Mouse (Mus musculus): ENCODE data around the gene Abcb10. TPM values are rescaled to one million over a fixed set of nuclear protein-coding genes. Genes with fewer than 3 reads are reported as not detected.
"Not testable (repeated sequence)": the region's sequence is repeated elsewhere in the genome, so short reads cannot be mapped to it uniquely, and the experiment has no call there.

Gene Abcb10
- 20.5 and 22.2 TPM in 2 replicates for polyA plus RNA-seq (2014; fragmentation: Nextera tagmentation; extraction: Ambion mirVana)

DNA sequence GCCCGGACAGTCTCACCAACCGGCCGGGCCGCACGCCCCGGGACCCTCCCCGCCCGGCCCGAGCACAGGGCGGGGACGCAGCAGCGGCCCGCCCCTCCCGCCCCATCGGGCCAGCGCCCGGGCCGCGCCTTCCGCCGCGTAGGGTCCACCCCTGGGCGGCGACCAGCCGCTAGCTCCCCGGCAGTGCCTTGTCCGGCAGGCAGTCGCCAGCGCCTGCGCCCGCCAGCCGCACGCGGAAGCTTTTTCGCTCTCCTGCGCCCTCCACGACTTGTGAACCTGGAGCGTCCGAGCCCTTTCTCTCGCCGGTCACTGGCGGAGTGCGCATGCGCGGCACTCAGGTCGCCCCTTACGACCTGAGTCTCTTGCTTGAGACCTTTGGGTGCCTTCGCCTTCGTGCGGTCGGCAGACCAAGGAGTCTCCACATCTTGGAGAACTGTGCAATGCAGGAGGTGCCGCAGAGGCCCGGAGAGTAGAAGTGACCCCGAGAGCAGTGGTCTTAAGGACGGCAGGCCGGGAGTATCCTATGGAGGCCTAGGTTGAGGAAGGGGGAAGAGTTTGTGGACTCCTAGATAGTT, at the start of gene Abcb10:
Abcb10 (minus strand) TSS at position 297 of the 575 bp plus-strand sequence.
- WGBS: under 1% methylated on average over 55 of the region's 56 CpGs
- peak; percentile 94 for ATAC-seq (replicated peaks; ENCODE audit: low FRiP score, low TSS enrichment, low read depth)

GRCm38 (mm10) chr8:124027831-124028230, 44.9 kb upstream of the Abcb10 start:
- Histone ChIP-seq H3K9ac (ENCODE audit: low read length) (no peak overlapping the region), H3K36me3 (ENCODE audit: control insufficient read depth, insufficient read depth, low read length) (peaks cover 72% of the 10 kb centered on the region), H3K4me3 (ENCODE audit: low read depth, low read length) (no peak overlapping the region), H3K4me2 (ENCODE audit: low read length) (no peak overlapping the region), H3K27me3 (replicated peaks; ENCODE audit: control insufficient read depth, insufficient read depth, low read length) (no peaks in the 10 kb centered on the region), H3K4me1 (replicated peaks; ENCODE audit: control insufficient read depth, insufficient read depth, low read length) (no peaks in the 10 kb centered on the region), H3K27ac (ENCODE audit: low read depth) (no peak overlapping the region), H3K9me3 (ENCODE audit: control insufficient read depth, low read length) (no peaks in the 10 kb centered on the region)
- no peak for DNase-seq (ENCODE audit: low spot score)
- ATAC-seq (replicated peaks; ENCODE audit: low FRiP score, low TSS enrichment, low read depth): no peak
- 85% methylated on average over 6 of the region's 6 CpGs for WGBS

More for the DNA sequence above, at the start of gene Abcb10:
- H3K4me1 ChIP-seq (replicated peaks; ENCODE audit: control insufficient read depth, insufficient read depth, low read length): peaks cover 26% of the 10 kb centered on the region
- H3K9me3 ChIP-seq (ENCODE audit: control insufficient read depth, low read length): no peaks in the 10 kb centered on the region
- H3K4me3 ChIP-seq (ENCODE audit: low read depth, low read length): peak within 1 kb of the TSS; percentile 82
- no peaks in the 10 kb centered on the region for H3K27me3 ChIP-seq (replicated peaks; ENCODE audit: control insufficient read depth, insufficient read depth, low read length)
- H3K4me2 ChIP-seq (ENCODE audit: low read length): peak within 1 kb of the TSS; percentile 84
- peak; percentile 92 for DNase-seq (ENCODE audit: low spot score)
- H3K9ac ChIP-seq (ENCODE audit: low read length): peak within 1 kb of the TSS; percentile 70
- peak within 1 kb of the TSS; percentile 91 for H3K27ac ChIP-seq (ENCODE audit: low read depth)
- H3K36me3 ChIP-seq (ENCODE audit: control insufficient read depth, insufficient read depth, low read length): no peaks in the 10 kb centered on the region

- WGBS: 82% methylated on average over 2 of the region's 2 CpGs
- not testable (repeated sequence) for H3K9me3 ChIP-seq (ENCODE audit: control insufficient read depth, low read length); H3K27me3 ChIP-seq (replicated peaks; ENCODE audit: control insufficient read depth, insufficient read depth, low read length); H3K27ac ChIP-seq (ENCODE audit: low read depth); H3K4me2 ChIP-seq (ENCODE audit: low read length); H3K4me1 ChIP-seq (replicated peaks; ENCODE audit: control insufficient read depth, insufficient read depth, low read length); H3K9ac ChIP-seq (ENCODE audit: low read length); DNase-seq (ENCODE audit: low spot score); H3K4me3 ChIP-seq (ENCODE audit: low read depth, low read length); ATAC-seq (replicated peaks; ENCODE audit: low FRiP score, low TSS enrichment, low read depth)
- H3K36me3 ChIP-seq (ENCODE audit: control insufficient read depth, insufficient read depth, low read length): peaks cover 65% of the 10 kb centered on the region
These were observed 43.3 kb upstream of the Abcb10 start for GRCm38 (mm10) chr8:124026265-124026664.

DNA sequence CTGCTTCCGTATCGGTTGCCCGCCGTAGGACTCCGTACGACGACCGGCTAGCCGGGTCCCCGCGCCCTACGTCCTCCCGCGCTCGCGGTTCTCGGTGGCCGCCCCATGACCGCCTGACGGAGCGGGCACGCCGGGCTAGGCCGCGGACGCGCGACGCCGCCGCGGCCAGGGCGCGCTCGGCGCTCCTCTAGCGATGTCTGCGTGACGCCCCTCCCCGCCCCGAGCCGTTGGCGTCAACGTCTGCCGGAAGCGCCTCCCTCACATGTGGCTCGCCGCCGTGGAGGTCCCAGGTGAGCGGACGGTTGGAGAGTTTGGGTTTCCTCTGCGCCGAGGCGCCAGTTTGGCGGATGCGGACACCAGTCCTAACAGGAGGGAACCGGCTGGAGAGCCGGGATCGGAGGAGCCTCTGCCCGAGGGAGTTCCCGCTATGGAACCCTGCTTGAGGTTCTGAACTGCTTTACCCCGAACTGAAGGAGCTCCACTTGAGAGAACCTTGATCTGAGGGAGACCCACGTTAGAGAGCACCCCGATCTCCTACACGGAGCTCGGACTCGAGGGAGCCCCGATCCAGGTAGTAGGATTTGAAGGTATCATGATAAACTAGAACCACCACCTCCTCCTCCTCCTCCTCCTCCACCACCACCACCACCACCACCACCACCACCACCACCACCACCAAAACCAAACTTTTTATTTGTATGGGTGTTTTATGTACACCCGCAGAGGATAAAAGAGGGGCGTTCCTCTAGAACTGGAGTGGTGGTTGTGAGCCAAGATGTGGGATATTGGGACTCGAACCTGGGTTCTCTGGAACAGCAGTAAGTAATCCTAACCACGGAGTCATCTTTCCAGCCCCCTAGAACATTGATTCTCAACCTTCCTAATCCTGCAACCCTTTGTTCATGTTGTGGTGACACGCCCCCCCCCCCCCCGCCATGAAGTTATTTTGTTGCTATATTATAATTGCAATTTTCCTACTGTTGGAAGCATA, 38.6 kb upstream of the Abcb10 start, which contains the start of the genes Taf5l and Urb2:
Taf5l (minus strand) TSS at position 161 of the 991 bp plus-strand sequence.
Urb2 (plus strand) TSS at position 272 of the 991 bp plus-strand sequence.
- under 1% methylated on average over 65 of the region's 74 CpGs for WGBS
- H3K27me3 ChIP-seq (replicated peaks; ENCODE audit: control insufficient read depth, insufficient read depth, low read length): no peaks in the 10 kb centered on the region
- peak; percentile 96 for DNase-seq (ENCODE audit: low spot score)
- H3K27ac ChIP-seq (ENCODE audit: low read depth): peak within 1 kb of the TSS; percentile 88
- H3K4me1 ChIP-seq (replicated peaks; ENCODE audit: control insufficient read depth, insufficient read depth, low read length): peaks cover 19% of the 10 kb centered on the region
- H3K4me3 ChIP-seq (ENCODE audit: low read depth, low read length): peak within 1 kb of the TSS; percentile 92
- peaks cover 25% of the 10 kb centered on the region for H3K36me3 ChIP-seq (ENCODE audit: control insufficient read depth, insufficient read depth, low read length)
- peak within 1 kb of the TSS; percentile 89 for H3K9ac ChIP-seq (ENCODE audit: low read length)
- peak within 1 kb of the TSS; percentile 78 for H3K4me2 ChIP-seq (ENCODE audit: low read length)
- H3K9me3 ChIP-seq (ENCODE audit: control insufficient read depth, low read length): no peaks in the 10 kb centered on the region
- ATAC-seq (replicated peaks; ENCODE audit: low FRiP score, low TSS enrichment, low read depth): peak; percentile 95

- peak overlapping the region; percentile 78 for H3K4me2 ChIP-seq (ENCODE audit: low read length)
- H3K36me3 ChIP-seq (ENCODE audit: control insufficient read depth, insufficient read depth, low read length): peaks cover 18% of the 10 kb centered on the region
- ATAC-seq (replicated peaks; ENCODE audit: low FRiP score, low TSS enrichment, low read depth) (peak; percentile 90), DNase-seq (ENCODE audit: low spot score) (peak; percentile 83)
- H3K27ac ChIP-seq (ENCODE audit: low read depth): peak overlapping the region; percentile 88
- no peaks in the 10 kb centered on the region for H3K27me3 ChIP-seq (replicated peaks; ENCODE audit: control insufficient read depth, insufficient read depth, low read length)
- peaks cover 19% of the 10 kb centered on the region for H3K4me1 ChIP-seq (replicated peaks; ENCODE audit: control insufficient read depth, insufficient read depth, low read length)
- H3K9me3 ChIP-seq (ENCODE audit: control insufficient read depth, low read length): no peaks in the 10 kb centered on the region
- WGBS: 1% methylated on average over 71 of the region's 87 CpGs
- H3K4me3 ChIP-seq (ENCODE audit: low read depth, low read length): peak overlapping the region; percentile 92
- H3K9ac ChIP-seq (ENCODE audit: low read length): peak overlapping the region; percentile 89
These were observed 37.7 kb upstream of the Abcb10 start for GRCm38 (mm10) chr8:124020439-124021236.

- peaks cover 19% of the 10 kb centered on the region for H3K4me1 ChIP-seq (replicated peaks; ENCODE audit: control insufficient read depth, insufficient read depth, low read length)
- peak overlapping the region; percentile 27; the same call in 1 of the 2 replicates for H3K27ac ChIP-seq (ENCODE audit: low read depth)
- peak overlapping the region; percentile 92 for H3K4me3 ChIP-seq (ENCODE audit: low read depth, low read length)
- ATAC-seq (replicated peaks; ENCODE audit: low FRiP score, low TSS enrichment, low read depth) (no peak), DNase-seq (ENCODE audit: low spot score) (peak; percentile 61)
- WGBS: 27% methylated on average over 13 of the region's 13 CpGs
- no peaks in the 10 kb centered on the region for H3K27me3 ChIP-seq (replicated peaks; ENCODE audit: control insufficient read depth, insufficient read depth, low read length)
- H3K9me3 ChIP-seq (ENCODE audit: control insufficient read depth, low read length): no peaks in the 10 kb centered on the region
- peaks cover 10% of the 10 kb centered on the region for H3K36me3 ChIP-seq (ENCODE audit: control insufficient read depth, insufficient read depth, low read length)
- H3K4me2 ChIP-seq (ENCODE audit: low read length): peak overlapping the region; percentile 78
- peak overlapping the region; percentile 89 for H3K9ac ChIP-seq (ENCODE audit: low read length)
These were observed 36.9 kb upstream of the Abcb10 start for GRCm38 (mm10) chr8:124019782-124020181.

- 65% methylated on average over 3 of the region's 3 CpGs for WGBS
- H3K9ac ChIP-seq (ENCODE audit: low read length): no peak overlapping the region
- no peak for DNase-seq (ENCODE audit: low spot score)
- H3K4me3 ChIP-seq (ENCODE audit: low read depth, low read length): no peak overlapping the region
- no peak for ATAC-seq (replicated peaks; ENCODE audit: low FRiP score, low TSS enrichment, low read depth)
- H3K27me3 ChIP-seq (replicated peaks; ENCODE audit: control insufficient read depth, insufficient read depth, low read length): no peaks in the 10 kb centered on the region
- no peak overlapping the region for H3K27ac ChIP-seq (ENCODE audit: low read depth)
- peaks cover 4% of the 10 kb centered on the region; the same call in 1 of the 2 replicates for H3K36me3 ChIP-seq (ENCODE audit: control insufficient read depth, insufficient read depth, low read length)
- no peak overlapping the region for H3K4me2 ChIP-seq (ENCODE audit: low read length)
- H3K9me3 ChIP-seq (ENCODE audit: control insufficient read depth, low read length): no peaks in the 10 kb centered on the region
- H3K4me1 ChIP-seq (replicated peaks; ENCODE audit: control insufficient read depth, insufficient read depth, low read length): peaks cover 9% of the 10 kb centered on the region
These were observed 31.8 kb upstream of the Abcb10 start for GRCm38 (mm10) chr8:124014751-124015150.

- H3K27ac ChIP-seq (ENCODE audit: low read depth); H3K9ac ChIP-seq (ENCODE audit: low read length); H3K4me3 ChIP-seq (ENCODE audit: low read depth, low read length); DNase-seq (ENCODE audit: low spot score); ATAC-seq (replicated peaks; ENCODE audit: low FRiP score, low TSS enrichment, low read depth); H3K36me3 ChIP-seq (ENCODE audit: control insufficient read depth, insufficient read depth, low read length); H3K4me2 ChIP-seq (ENCODE audit: low read length); H3K27me3 ChIP-seq (replicated peaks; ENCODE audit: control insufficient read depth, insufficient read depth, low read length); H3K4me1 ChIP-seq (replicated peaks; ENCODE audit: control insufficient read depth, insufficient read depth, low read length); H3K9me3 ChIP-seq (ENCODE audit: control insufficient read depth, low read length): not testable (repeated sequence)
- WGBS: 91% methylated on average over 7 of the region's 7 CpGs
These were observed 31.4 kb upstream of the Abcb10 start for GRCm38 (mm10) chr8:124014299-124014698.
